Mouse (Mus musculus) lung, postnatal 14 days (tissue): Measurements from ENCODE around the gene Aaas.
A peak's percentile ranks its signal among the peaks of the same experiment; 100 is the strongest.

Experiments used
- DNase-seq: peaks from one replicate; pipeline ENCODE4 v3.0.0; 2021

The Aaas gene

GRCm38 (mm10) chr15:102350138-102350941 is at the start of gene Aaas:
Aaas (minus strand) TSS chr15:102350771.
- DNase-seq = peak; percentile 97

- DNase-seq = peak; percentile 94
Measured at GRCm38 (mm10) chr15:102399229-102400221, 49.0 kb upstream of the Aaas start.

GRCm38 (mm10) chr15:102398629-102399028 is 48.1 kb upstream of the Aaas start:
- no peak for DNase-seq

- no peak for DNase-seq
Measured at GRCm38 (mm10) chr15:102395061-102395460, 44.5 kb upstream of the Aaas start.

- DNase-seq = no peak
Measured at GRCm38 (mm10) chr15:102393584-102394014, 43.0 kb upstream of the Aaas start.

- no peak for DNase-seq
Measured at GRCm38 (mm10) chr15:102392520-102392919, 41.9 kb upstream of the Aaas start.

- no peak for DNase-seq
Measured at GRCm38 (mm10) chr15:102388942-102389341, 38.4 kb upstream of the Aaas start.

GRCm38 (mm10) chr15:102386640-102387039 is 36.1 kb upstream of the Aaas start:
- no peak for DNase-seq

GRCm38 (mm10) chr15:102383671-102384070 is 33.1 kb upstream of the Aaas start:
- no peak for DNase-seq

- peak; percentile 90 for DNase-seq
Measured at GRCm38 (mm10) chr15:102381575-102381974, 31.0 kb upstream of the Aaas start.

GRCm38 (mm10) chr15:102377810-102378262 is 27.3 kb upstream of the Aaas start:
- peak; percentile 65 for DNase-seq

- DNase-seq = peak; percentile 93
Measured at GRCm38 (mm10) chr15:102377163-102377543, 26.6 kb upstream of the Aaas start.

- DNase-seq = peak; percentile 67
Measured at GRCm38 (mm10) chr15:102376453-102377162, 26.0 kb upstream of the Aaas start.

GRCm38 (mm10) chr15:102370727-102371126 is 20.2 kb upstream of the Aaas start:
- DNase-seq = no peak

GRCm38 (mm10) chr15:102369972-102370371 is 19.4 kb upstream of the Aaas start:
- DNase-seq = no peak

GRCm38 (mm10) chr15:102366733-102367344 is 16.3 kb upstream of the Aaas start, which contains the start of gene Sp7:
Sp7 (minus strand) TSS chr15:102367182.
- DNase-seq = no peak

- DNase-seq = no peak
Measured at GRCm38 (mm10) chr15:102366238-102366637, 15.7 kb upstream of the Aaas start.

GRCm38 (mm10) chr15:102364678-102365077 is 14.1 kb upstream of the Aaas start:
- no peak for DNase-seq

- DNase-seq = no peak
Measured at GRCm38 (mm10) chr15:102362648-102363047, 12.1 kb upstream of the Aaas start.

GRCm38 (mm10) chr15:102358834-102359233 is 8.3 kb upstream of the Aaas start:
- DNase-seq = no peak

- no peak for DNase-seq
Measured at GRCm38 (mm10) chr15:102358126-102358525, 7.6 kb upstream of the Aaas start.
